Mouse (Mus musculus) NIH3T3 (cell line): ENCODE measurements around the gene Rtn2.

Source experiments
- DNase-seq: peaks from one replicate; pipeline ENCODE4 v3.0.0-alpha.2; 2012; ENCODE audit warnings: low read depth

Gene Rtn2

DNA sequence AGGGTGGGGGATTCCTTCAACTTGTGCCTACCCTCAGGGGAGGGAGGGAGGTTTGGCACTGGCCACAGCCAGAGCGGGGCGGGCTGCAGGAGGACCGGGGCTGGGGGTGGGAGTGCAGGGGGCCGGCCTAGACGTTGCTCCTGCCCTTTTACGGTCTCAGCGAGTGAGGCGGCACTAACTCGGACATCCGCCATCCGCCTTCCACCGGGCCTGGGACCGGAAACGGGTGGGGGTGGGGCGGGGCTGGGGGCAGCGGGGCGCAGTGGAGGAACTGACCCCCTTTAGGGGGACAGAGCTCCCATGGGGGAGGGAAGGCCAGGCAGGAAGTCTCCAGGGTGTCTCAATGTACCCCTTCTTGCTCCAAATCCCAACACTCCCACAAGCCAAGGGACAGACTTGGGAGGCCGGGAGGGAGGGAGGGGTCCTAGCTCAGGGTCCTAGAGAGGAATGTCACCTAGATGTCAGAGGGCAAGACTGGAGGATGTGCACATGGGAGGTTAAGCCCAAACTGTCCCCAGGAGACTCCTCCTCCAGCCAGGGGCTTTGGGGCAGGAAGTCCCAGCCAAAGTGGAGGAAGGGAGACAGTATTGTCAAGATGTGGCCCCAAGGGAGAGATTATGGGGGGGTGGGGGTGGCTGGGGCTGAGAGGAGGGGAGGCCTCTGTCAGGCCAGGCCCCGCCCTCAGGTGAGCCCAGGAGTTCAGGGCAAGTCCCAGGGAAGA, 12.5 kb upstream of the Rtn2 start:
- peak; percentile 84 for DNase-seq

DNA sequence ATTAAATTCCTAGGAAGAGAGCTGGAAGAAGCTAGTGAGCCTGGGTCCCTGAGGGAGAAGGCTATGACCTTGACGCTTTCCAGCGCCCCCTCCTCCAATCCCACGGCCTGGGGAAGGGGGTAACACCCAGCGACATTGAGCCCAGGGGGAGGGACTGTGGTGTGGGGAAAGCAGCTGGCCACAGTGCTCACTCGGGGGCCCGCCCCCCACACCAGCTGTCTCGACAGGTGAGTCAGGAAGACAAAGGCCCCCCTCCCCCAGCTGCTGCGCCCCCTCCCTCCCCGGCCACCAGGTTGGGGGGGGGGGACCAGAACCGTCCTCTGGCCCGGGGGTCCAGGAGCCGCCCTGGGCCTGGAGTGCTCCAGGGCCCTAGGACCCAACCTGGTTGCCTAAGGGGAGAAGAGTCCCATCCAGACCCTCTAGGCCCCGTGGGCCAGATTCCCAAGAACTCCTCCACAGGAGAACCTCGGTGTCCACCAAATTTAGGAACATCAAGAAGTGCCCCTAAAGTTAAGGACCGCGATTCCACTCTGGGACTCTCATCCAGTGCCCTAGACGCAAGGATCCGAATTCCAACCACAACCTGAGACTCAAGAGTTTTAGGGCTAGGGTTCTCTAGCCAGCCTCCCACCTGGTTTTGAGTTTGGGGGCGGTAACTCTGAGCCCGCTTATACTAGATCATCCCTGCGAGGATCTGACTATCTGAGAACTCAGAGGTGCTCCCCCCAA, 11.8 kb upstream of the Rtn2 start:
- DNase-seq = peak; percentile 47

DNA sequence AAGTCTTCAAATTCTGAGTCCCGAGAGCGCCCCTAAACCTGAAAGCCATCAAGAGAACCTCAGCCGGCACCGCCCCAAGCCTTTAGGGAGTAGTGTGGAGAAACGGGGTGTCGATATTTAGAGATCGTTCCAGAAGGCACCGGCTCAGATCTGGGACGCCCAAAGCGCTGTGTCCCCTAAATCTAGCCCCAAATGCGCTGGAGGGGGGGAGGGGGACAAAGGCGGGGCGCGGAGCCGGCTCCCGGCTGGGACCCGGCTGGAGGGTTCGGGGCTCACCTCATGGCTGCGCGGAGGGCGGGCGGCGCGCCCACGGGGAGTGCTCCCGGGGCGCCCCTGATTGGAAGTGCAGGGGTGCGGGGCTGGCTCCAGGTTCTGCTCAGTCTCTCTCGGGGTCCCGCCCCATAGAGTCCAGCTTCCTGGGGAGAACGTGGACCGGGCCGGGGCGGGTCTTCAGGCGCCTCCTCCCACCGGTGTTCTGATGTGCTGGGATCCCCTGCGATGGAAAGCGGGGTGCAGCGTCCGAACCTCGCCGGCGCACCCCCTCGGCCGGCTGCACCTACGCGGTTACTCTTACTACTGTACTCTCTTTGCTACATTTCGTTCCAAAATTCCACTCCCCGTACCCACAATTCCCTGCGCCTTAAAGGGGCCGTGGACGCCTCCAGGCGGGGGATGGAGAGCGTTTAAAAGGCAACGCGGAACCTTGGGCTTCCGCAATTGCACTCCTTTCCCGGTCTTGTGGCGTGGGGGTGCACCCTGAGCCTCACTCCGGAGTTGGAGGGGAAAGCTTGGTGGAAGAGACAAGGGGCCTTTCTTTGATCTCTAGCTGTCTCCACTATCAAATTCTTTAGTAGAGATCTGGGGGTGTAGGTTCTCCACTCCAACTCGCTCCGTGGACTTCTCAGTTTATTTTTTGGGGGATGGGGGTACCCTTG, 10.9 kb upstream of the Rtn2 start, which contains the start of gene Vasp:
Gene Vasp (minus strand): TSS at position 580 of the 935 bp plus-strand sequence.
- DNase-seq = peak; percentile 92

DNA sequence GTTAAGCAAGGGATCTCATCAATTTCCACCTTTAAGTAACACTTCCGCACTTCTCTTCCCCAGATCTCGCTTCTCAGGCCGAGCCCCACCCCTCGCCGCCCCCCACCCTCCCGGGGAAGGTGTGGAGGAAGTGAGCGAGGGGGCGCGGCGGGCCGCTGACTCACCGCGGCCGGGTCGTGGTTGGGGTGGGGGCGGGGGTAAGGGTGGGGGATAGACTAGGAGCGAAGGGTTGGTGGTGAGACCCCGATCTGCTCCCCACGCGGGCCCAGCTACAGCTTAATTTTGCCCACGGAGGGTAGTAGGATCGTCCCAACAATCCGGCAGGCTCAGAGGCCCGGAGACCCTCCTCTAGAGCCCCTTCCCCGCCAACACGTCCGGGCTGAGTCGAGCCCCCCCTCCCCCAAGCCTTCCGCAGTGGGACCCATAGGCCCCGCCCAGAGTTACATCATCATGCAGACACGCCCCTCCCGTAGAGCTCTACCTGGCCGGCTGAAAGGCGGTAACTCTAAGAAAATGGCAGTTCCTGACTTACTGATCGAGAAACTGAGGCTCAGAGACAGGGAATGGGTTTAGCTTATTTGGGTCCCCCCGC, 10.2 kb upstream of the Rtn2 start:
- DNase-seq = peak; percentile 69

DNA sequence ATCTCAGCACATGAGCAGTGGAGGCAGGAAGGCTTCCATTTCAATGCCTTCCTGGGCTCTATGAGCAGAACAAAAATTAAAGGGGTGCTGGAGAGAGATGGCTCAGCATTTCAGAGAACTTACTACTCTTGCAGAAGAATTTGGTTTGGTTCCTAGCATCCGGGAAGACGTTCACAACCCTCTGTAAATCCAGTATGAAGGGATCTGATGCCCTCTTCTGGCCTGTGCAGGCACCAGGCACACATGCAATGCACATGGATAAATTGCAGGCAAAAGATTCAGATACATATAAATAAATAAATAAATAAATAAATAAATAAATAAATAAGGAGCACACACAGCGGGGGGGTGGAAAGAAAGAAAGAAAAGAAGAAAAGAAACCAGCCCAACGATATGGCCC, 6.2 kb upstream of the Rtn2 start:
- DNase-seq = peak; percentile 33

DNA sequence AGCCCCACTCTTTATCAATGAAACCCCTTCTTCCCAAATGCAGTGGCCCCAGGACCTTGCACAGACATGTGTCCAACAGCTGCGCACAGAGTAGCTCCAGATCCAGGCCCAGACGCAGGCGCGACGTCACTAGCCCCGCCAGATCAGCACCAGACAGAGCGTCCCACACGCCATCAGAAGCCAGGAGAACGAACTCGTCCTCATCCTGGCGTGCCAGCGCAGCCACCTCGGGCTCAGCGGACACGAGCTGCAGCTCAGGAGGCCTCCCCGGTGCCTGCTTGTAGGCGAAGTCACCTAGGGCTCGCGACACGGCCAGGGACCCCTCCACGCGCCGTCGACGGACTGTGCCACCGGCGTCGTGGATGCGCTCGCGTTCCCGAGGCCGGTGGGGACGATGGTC, 3.4 kb upstream of the Rtn2 start:
- no peak for DNase-seq

DNA sequence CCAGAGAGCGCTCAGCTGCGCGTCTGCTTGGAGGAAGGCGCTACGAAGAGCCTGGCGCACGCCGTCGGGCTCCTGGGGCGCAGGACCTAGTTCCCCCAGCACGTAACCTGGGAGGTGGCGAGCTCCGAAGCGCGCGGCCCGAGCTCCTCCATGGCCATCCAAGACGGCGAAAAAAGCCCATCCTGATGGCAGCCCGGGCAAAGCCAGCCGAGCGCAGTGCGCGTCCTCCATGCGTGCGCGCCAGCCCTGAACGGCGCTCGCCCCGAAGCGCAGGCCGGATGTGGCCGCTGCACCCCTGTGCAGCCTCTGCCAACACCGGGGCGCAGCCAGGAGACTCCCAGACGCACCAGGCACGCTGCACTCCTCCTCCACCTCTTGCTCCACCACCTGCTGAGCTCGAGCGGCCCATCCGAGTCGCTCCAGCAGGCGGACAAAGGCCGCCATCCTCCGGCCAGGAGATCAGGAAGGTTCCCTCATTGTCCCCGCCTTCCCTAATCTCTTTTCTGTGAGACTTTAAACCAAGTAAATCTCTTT, 2.8 kb upstream of the Rtn2 start, which contains the start of gene Ppm1n:
Gene Ppm1n (minus strand): TSS at position 484 of the 534 bp plus-strand sequence.
- no peak for DNase-seq

DNA sequence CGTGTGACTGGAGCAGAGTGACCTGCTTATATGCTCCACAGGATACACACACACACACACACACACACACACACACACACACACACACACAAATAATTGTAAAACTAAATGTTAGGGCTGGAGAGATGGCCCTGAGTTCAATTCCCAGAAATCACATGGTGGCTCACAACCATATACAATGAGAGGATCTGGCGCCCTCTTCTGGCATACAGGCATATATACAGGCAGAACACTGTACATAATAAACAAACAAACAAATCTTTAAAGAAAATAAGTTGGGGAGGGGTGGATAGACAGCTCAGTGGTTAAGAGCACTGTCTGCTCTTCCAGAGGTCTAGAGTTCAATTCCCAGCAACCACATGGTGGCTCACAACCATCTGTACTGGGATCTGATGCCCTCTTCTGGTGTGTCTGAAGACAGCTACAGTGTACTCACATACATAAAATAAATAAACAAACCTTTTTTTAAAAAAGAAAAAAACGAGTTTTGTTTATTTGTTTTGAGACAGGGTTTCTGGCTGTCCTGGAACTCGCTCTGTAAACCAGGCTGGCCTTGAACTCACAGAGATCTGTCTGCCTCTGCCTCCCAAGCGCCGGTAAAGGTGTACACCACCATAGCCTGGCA, 632 bp upstream of the Rtn2 start:
- DNase-seq = peak; percentile 63

DNA sequence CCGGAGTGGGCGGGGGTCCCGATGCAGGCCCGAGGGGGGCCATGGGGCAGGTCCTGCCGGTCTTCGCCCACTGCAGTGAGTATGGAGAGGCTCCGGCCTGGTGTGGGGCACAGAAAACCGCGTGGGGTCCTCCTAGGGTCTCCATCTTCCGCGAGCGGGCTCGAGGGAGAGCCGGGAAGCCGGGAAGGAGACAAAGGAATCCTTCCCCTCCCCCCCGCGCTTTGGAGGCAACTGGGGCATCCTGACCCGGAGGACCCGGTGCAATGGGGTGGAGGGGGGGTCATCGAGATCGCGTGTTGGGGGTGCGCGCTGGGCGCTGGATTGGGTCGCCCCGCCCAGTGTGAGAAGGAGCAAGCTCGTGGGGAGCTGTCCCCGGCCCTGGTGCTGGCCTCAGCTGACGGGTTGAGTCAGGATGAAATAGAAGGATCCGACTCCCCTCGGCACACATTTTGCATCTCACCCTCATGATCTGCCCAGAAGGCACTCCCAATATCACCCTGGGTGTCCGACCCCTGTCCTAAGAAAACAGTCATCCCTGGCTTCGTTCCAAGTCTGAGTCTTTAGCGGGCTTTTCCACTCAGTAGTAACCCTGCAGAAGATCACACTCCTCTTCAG, 474 bp downstream of the Rtn2 start:
- peak; percentile 67 for DNase-seq

DNA sequence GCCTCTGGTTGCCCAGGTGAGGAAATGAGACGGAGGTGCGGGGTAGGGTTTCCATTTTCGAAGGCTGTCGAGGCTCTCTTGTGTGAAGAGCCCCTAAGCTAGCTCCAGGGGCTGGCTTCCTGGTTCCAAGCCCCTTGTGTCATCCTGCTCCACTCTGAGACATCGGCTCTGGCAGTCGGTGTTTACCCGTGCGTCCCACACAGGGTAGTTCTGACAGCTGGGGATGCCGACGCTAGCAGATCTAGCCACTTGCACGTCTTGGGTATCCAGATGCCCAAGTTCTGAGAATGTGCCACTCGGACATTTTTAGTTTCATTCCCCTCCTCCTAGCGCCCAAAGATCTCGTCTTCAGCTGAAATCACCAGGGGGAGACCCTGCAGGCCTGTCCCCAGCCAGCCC, 981 bp downstream of the Rtn2 start:
- DNase-seq = no peak

DNA sequence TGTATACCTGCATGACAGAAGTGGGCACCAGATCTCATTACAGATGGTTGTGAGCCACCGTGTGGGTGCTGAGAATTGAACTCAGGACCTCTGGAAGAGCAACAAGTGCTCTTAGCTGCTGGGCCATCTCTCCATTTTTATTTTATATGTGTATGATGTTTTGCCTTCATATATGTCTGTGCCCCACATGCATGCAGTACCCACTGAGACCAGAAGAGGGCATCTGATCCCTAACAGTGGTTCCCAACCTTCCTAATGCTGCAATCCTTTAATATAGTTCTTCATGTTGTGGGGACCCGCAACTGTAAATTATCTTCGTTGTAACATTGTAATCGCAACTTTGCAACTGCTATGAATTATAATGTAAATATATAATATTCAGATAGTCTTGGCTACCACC, 2.3 kb downstream of the Rtn2 start:
- peak; percentile 83 for DNase-seq

DNA sequence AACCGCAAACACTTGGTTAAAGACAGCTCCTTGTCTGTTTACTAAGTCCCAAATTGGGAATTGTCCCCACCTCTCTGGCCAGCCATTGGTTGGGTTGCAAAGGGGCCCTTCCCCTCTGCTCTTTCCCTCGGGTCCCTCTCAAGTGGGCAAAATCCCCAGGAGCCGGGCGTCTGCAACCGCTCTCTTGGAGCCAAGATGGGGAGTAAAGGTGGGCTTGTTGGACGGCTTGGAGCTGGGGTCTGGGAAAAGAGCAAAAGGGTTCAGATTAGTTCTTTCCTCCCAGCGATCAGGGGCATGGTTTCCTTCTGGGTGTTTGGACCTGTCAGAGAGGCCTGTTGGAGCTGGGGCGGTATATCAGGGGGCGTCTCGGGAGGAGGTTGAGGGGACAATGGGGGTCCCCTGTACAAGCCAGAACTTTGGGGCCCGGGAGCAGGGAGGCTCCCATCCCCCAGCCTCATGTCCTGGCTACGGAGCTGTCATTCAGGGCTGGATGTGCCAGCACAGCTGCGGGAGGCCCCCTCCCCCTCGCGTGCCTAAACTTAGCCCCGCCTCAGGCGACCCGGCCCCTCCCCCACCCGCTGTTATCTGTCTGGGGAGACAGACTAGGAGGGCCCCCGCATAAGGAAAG, 8.7 kb downstream of the Rtn2 start:
- DNase-seq = no peak

DNA sequence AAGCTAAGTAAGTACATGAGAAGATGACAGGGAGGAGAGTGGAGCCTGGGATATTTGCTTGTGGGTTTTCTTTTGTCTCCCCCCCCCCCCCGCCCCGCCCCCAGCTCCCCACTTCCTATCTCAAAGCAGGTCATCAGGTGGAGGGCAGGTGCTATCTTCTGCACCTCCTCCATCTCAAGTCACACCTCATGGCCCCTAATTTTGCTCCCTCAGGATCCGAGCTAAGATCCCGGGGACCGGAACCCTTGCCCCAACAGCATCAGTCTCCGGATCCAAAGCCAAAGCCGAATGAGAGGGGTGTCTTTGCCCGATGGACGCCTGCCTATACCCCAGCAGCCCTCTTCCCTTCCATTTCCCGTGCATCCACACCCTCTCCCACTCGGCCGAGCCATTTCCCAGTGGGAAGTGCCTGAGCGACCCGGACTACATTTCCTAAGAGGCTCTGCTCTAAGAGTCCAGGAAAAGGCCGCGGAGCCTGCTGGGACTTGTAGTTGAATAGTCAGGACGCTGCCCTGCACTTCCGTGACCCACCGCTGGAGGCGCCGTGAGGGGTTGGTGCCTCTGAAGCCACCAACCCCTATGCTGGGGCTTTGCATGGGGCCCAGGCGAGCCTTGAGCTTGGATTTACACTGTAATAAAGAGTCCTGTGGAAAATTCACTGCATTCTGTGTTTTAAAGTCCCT, 13.2 kb downstream of the Rtn2 start:
- DNase-seq = peak; percentile 98

DNA sequence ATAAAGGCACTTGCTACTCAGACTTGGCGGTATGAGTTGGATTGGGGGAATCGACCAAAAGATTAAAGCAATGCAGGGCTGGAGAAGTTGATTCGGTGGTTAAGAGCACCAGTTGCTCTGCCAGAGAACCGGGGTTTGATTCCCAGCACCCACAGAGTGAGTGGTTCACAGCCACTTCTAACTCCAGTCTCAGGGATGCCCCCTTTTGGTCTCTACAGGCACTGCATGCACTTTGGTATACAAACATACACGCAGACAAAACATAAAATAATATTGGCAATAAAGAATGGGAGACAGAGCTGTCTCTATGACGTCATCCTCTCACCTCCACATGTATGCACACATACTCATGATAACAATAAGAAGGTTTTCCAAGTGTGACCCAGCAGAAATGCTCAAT, 14.6 kb downstream of the Rtn2 start:
- no peak for DNase-seq

DNA sequence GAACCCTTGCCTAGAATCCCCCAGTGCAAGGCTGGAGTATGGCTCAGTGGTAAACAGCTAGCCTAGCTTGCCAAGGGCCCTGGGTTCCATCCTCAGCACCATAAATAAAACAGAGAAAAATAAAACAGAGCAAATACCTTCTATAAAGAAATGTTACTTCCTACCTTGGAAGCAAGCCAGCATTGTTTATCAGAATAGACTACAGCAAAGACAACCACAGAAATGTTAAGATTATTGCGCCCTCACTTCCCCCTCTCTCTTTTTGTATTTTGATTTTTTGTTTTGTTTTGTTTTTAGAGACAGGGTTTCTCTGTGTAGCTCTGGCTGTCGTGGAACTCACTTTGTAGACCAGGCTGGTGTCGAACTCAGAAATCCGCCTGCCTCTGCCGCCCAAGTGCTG, 15.4 kb downstream of the Rtn2 start:
- DNase-seq = no peak

DNA sequence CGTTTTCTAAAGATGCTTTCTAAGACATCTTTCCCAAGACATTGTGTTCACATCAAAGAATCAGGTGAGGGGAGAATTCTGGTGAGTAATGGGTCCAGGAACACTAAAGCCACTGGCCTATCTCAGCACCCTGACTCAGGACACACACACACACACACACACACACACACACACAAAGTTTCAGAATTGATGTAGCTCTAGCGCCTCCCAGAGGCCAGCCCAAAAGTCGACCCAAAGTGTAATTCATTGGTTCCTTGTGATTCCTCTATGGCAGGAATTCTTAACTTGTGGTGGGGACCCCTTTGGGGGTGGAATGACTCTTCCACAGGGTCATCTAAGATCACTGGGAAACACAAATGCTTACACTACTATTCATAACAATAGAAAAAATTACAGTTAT, 16.8 kb downstream of the Rtn2 start:
- peak; percentile 85 for DNase-seq

DNA sequence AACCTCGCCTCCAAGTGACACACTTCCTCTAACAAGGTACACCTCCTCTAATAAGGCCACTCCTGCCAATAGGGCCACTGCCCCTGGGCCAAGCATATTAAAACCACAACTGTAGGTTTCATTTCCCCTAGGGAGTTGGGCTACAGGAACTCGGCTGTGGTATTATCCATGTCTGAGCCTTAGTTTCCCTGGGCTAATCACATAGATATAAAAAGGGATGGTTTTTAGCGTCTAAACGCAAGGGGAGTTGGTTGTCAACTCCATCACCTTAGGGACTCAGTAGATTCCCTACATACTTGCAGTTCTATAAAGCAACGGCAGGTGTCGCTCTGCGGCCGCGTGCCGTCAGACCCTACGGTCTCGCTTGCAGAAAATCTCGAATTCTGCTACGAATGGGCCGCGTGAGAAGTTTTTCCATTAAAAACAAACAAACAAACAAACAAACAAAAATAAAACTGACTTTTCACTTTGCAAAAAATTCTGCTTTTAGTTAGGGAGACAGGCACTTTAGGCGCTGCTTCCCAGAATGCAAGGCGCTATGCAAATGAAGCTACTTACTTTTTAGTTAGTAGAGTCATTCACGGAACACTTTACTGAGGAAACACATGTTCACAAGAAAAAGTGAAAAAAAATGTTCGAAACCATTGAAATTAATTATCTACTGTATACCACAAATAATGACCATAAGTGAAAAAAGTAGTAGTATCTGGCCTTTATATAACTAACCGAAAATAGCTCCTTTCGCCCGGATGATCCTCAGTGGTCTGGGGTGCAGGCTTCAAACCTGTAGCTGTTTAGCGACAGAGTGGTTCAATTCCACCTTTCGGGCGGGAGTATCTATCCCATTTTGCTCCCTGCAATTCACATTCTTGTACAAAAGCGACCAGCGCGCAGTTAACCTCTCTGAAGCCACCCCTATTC, 18.3 kb downstream of the Rtn2 start:
- peak; percentile 91 for DNase-seq

DNA sequence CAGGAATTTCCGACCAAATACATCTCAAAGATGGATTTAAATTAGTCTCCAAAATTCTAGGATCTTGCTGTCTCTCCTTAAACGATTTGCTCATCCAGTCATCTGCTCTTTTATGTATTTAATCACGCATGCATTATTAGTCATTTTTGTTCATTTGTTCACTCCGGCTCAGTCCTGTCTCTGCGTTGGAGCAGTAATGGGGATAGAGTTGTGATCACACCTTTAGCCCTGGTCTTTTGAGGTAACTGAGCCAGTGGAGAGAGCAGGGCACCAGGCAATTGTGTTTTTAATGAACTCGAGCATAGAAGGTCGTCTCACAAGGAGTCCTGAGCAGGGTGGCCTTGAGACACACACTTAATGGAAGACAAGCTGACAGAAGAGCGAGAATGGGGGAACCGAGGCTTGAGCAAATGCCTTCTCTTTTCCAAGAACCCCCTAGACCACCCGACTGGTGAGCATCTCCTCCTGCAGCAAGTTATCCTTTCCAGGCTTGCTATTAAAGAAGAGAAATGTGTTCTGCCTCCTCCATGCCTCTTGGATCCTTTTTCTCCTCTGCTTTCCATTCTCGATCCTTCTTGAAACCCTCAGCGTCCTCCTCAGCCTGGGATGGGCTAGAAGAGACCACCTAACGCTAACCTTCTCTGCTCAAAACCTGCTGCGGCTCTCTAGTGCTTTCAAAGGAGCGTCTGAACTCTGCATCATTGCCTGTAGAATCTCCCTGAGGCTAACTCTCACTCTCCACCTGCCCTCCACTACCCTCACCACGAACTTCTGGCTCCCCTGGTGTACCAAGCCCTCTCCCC, 19.2 kb downstream of the Rtn2 start:
- no peak for DNase-seq
